Mouse (Mus musculus): ENCODE data around the gene Gm20388. TPM values are rescaled to one million over a fixed set of nuclear protein-coding genes. Genes with fewer than 3 reads are reported as not detected.

Gene Gm20388
- polyA plus RNA-seq, 1 experiment from 2014 or later, result not detected

GRCm38 (mm10) chr8:120487729-120488510, 577.3 kb downstream of the Gm20388 start:
- no peak for ATAC-seq (ENCODE audit: insufficient number of reproducible peaks, low FRiP score, low TSS enrichment, low read depth)

DNA sequence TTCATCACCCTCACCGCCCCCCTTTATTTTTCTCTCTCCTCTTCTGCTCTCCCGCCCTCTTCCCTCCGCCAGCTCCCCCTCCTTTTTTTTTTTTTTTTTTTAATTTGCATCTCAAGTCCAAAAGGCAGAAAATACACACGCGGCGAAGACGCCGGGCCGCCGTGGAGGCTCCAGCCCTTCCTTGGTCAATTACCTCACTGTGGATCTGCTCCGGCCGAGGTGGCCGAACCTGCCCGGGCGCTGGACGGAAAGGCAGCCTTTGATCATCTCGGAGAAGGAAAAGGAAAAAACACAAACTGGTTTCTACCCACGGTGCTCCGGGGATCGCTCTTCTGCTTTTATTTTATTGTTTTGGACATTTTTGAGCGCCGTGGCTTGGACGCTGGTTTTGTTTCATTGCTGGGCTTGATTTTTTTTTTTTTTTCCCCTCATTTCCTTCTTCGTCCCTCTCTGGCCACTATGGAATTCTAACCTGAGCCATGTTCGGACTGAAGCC, 578.0 kb downstream of the Gm20388 start:
- Histone ChIP-seq H3K9me3 (ENCODE audit: control insufficient read depth, low read length) (no peaks in the 10 kb centered on the region), H3K27me3 (ENCODE audit: control insufficient read depth, insufficient read depth, low read length) (no peaks in the 10 kb centered on the region; the same call in none of the 2 replicates), H3K27ac (replicated peaks; ENCODE audit: low read depth, low read length) (no peak overlapping the region), H3K9ac (ENCODE audit: low read length) (peak overlapping the region; percentile 75), H3K4me3 (ENCODE audit: low read depth, low read length) (peak overlapping the region; percentile 71), H3K36me3 (ENCODE audit: control insufficient read depth, insufficient read depth, low read length) (no peaks in the 10 kb centered on the region), H3K4me1 (ENCODE audit: control insufficient read depth, insufficient read depth, low read length) (peaks cover 82% of the 10 kb centered on the region), H3K4me2 (ENCODE audit: low read depth, severe bottlenecking) (peak overlapping the region; percentile 100)
- DNase-seq (ENCODE audit: low spot score) (peak; percentile 46), ATAC-seq (ENCODE audit: insufficient number of reproducible peaks, low FRiP score, low TSS enrichment, low read depth) (no peak)
- WGBS, result under 1% methylated on average over 25 of the region's 25 CpGs

More at GRCm38 (mm10) chr8:120487729-120488510, 577.3 kb downstream of the Gm20388 start:
- Histone ChIP-seq H3K27me3 (ENCODE audit: control insufficient read depth, insufficient read depth, low read length) (no peaks in the 10 kb centered on the region; the same call in none of the 2 replicates), H3K4me2 (ENCODE audit: low read depth, severe bottlenecking) (peak overlapping the region; percentile 100), H3K36me3 (ENCODE audit: control insufficient read depth, insufficient read depth, low read length) (no peaks in the 10 kb centered on the region), H3K4me1 (ENCODE audit: control insufficient read depth, insufficient read depth, low read length) (peaks cover 76% of the 10 kb centered on the region), H3K4me3 (ENCODE audit: low read depth, low read length) (peak overlapping the region; percentile 71), H3K9me3 (ENCODE audit: control insufficient read depth, low read length) (no peaks in the 10 kb centered on the region), H3K27ac (replicated peaks; ENCODE audit: low read depth, low read length) (peak overlapping the region; percentile 76), H3K9ac (ENCODE audit: low read length) (peak overlapping the region; percentile 60)
- DNase-seq (ENCODE audit: low spot score), result peak; percentile 71
- 1% methylated on average over 48 of the region's 55 CpGs for WGBS

- Histone ChIP-seq H3K4me2 (ENCODE audit: low read depth, severe bottlenecking) (peak overlapping the region; percentile 100), H3K27me3 (ENCODE audit: control insufficient read depth, insufficient read depth, low read length) (no peaks in the 10 kb centered on the region; the same call in none of the 2 replicates), H3K4me3 (ENCODE audit: low read depth, low read length) (peak overlapping the region; percentile 71), H3K36me3 (ENCODE audit: control insufficient read depth, insufficient read depth, low read length) (no peaks in the 10 kb centered on the region), H3K4me1 (ENCODE audit: control insufficient read depth, insufficient read depth, low read length) (peaks cover 81% of the 10 kb centered on the region), H3K27ac (replicated peaks; ENCODE audit: low read depth, low read length) (no peak overlapping the region), H3K9me3 (ENCODE audit: control insufficient read depth, low read length) (no peaks in the 10 kb centered on the region), H3K9ac (ENCODE audit: low read length) (peak overlapping the region; percentile 75)
- DNase-seq (ENCODE audit: low spot score) (peak; percentile 57), ATAC-seq (ENCODE audit: insufficient number of reproducible peaks, low FRiP score, low TSS enrichment, low read depth) (no peak)
- under 1% methylated on average over 73 of the region's 73 CpGs for WGBS
Measured at GRCm38 (mm10) chr8:120489142-120489754, 578.6 kb downstream of the Gm20388 start.

- peak overlapping the region; percentile 100 for H3K4me2 ChIP-seq (ENCODE audit: low read depth, severe bottlenecking)
- H3K27ac ChIP-seq (replicated peaks; ENCODE audit: low read depth, low read length), result no peak overlapping the region
- H3K36me3 ChIP-seq (ENCODE audit: control insufficient read depth, insufficient read depth, low read length), result no peaks in the 10 kb centered on the region
- H3K9ac ChIP-seq (ENCODE audit: low read length), result peak overlapping the region; percentile 75
- no peak for ATAC-seq (ENCODE audit: insufficient number of reproducible peaks, low FRiP score, low TSS enrichment, low read depth)
- H3K27me3 ChIP-seq (ENCODE audit: control insufficient read depth, insufficient read depth, low read length), result no peaks in the 10 kb centered on the region; the same call in 1 of the 2 replicates
- peak overlapping the region; percentile 71 for H3K4me3 ChIP-seq (ENCODE audit: low read depth, low read length)
- no peaks in the 10 kb centered on the region for H3K9me3 ChIP-seq (ENCODE audit: control insufficient read depth, low read length)
- WGBS, result 3% methylated on average over 15 of the region's 15 CpGs
- DNase-seq (ENCODE audit: low spot score), result no peak
- peaks cover 81% of the 10 kb centered on the region for H3K4me1 ChIP-seq (ENCODE audit: control insufficient read depth, insufficient read depth, low read length)
Measured at GRCm38 (mm10) chr8:120489771-120490281, 579.2 kb downstream of the Gm20388 start.

DNA sequence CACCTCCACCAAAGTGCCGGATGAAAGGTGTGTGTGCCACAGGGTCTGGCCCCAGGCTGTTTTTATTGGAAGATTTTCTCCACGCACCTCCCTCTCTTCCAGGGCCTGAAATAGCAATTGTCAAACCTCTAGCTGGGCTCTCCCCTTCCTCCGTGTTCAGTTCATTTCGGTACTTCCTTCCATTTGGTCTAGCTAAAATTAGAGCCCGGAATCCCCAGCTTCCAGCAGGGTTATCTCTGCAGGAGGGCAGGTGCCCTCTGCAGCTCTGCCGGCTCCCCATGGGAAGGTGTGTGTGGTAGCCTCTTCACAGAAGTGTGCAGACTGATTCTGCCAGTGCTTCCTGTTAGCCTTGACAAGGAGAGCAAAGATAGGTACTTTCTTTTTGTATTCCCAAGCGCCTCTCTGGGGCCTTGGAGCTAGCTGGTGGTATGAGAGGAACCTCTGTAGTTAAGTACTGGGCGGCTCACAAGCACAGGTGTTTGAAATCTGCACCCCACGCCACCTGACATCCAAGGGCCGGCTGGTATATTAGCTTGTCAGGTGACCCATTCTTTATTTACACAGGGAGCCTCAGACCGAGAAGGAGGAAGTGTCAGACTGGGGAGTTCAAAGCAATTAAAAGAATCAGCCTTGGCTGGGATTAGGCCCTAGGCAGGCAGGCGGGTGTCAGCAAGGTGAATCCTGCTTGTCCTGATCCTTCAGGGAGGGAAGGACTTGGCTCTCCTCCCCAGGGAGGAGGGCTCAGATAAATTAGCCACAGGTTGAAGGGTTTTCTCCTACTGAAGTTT, 579.9 kb downstream of the Gm20388 start:
- H3K27me3 ChIP-seq (ENCODE audit: control insufficient read depth, insufficient read depth, low read length), result no peaks in the 10 kb centered on the region; the same call in 1 of the 2 replicates
- peaks cover 80% of the 10 kb centered on the region for H3K4me1 ChIP-seq (ENCODE audit: control insufficient read depth, insufficient read depth, low read length)
- H3K27ac ChIP-seq (replicated peaks; ENCODE audit: low read depth, low read length), result no peak overlapping the region
- whole genome bisulfite sequencing, result 10% methylated on average over 12 of the region's 12 CpGs
- no peak overlapping the region; the same call in 1 of the 2 replicates for H3K4me3 ChIP-seq (ENCODE audit: low read depth, low read length)
- peak overlapping the region; percentile 100 for H3K4me2 ChIP-seq (ENCODE audit: low read depth, severe bottlenecking)
- H3K9ac ChIP-seq (ENCODE audit: low read length), result no peak overlapping the region
- no peaks in the 10 kb centered on the region for H3K36me3 ChIP-seq (ENCODE audit: control insufficient read depth, insufficient read depth, low read length)
- DNase-seq (ENCODE audit: low spot score) (no peak), ATAC-seq (ENCODE audit: insufficient number of reproducible peaks, low FRiP score, low TSS enrichment, low read depth) (no peak)
- no peaks in the 10 kb centered on the region for H3K9me3 ChIP-seq (ENCODE audit: control insufficient read depth, low read length)

DNA sequence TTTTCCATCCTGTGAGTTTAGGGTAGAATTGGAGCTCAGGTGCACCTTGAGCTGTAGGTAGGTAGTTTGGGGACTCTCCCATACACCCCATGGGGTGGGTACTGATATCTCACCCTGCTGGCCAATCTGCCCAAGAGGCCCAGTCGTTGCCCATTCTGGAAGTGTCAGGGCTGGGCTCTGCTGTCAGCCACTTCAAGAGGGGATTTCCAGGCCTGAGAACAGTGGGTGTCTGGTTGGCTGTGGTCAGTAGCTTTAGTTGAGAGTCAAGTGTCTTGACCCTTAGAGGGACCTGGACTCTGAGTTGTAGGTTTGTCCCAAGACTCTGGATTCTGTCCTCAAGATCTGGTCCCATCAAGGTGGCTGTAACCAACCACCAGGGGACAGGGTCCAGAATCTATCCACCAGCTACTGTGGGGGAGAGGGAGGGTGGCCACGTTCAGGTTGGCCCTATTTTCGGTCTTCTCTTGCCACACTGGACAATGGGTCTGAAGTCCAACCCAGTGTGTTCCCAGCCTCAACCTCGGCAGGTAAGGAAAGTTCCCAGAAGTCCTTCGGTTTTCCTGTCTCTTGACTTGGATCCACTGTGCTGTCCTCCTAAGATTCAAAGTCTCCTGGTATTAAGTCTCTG, 580.6 kb downstream of the Gm20388 start:
- Histone ChIP-seq H3K27me3 (ENCODE audit: control insufficient read depth, insufficient read depth, low read length) (no peaks in the 10 kb centered on the region; the same call in 1 of the 2 replicates), H3K36me3 (ENCODE audit: control insufficient read depth, insufficient read depth, low read length) (no peaks in the 10 kb centered on the region), H3K4me2 (ENCODE audit: low read depth, severe bottlenecking) (0 out of 2 replicates have a peak overlapping the region, but pooled peaks have one; percentile 100), H3K27ac (replicated peaks; ENCODE audit: low read depth, low read length) (no peak overlapping the region), H3K4me3 (ENCODE audit: low read depth, low read length) (no peak overlapping the region), H3K9me3 (ENCODE audit: control insufficient read depth, low read length) (no peaks in the 10 kb centered on the region), H3K4me1 (ENCODE audit: control insufficient read depth, insufficient read depth, low read length) (peaks cover 75% of the 10 kb centered on the region), H3K9ac (ENCODE audit: low read length) (no peak overlapping the region)
- no peak for DNase-seq (ENCODE audit: low spot score)
- WGBS, result 65% methylated on average over 5 of the region's 5 CpGs
- no peak for ATAC-seq (ENCODE audit: insufficient number of reproducible peaks, low FRiP score, low TSS enrichment, low read depth)

DNA sequence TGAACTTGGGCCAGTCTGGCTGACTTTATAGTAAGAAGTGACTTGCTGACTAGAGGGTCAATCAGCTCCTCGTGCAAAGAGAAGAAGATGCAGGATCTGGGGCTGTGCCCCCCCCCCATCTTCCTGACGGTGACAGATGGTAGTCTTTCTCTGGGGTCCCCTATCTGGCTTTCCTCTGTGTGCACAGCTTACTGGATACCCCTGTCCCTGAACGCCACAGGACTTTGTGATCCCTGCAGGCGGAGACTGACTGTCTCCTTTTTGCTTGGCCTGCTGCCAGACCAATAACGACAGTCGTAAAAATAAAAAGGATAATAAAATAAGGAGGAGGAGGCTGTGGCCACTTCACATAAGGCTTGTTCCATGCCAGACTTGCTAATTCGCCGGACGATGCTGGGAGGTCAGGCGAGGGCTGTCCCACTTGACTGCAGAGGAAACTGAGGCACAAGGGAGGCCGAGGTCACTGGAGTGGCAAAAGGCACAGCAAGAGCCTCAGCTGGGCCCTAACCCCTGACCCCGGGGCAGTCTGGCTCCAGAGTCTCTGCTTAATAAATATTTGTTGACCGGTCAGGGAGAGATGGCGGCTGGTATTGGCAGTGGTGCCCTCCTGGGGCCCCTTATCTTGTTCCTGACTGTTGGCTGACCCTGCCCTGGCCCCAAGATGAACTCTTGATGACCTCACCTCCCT, 581.7 kb downstream of the Gm20388 start:
- Histone ChIP-seq H3K4me2 (ENCODE audit: low read depth, severe bottlenecking) (0 out of 2 replicates have a peak overlapping the region, but pooled peaks have one; percentile 18), H3K27me3 (ENCODE audit: control insufficient read depth, insufficient read depth, low read length) (no peaks in the 10 kb centered on the region; the same call in 1 of the 2 replicates), H3K4me1 (ENCODE audit: control insufficient read depth, insufficient read depth, low read length) (peaks cover 70% of the 10 kb centered on the region), H3K4me3 (ENCODE audit: low read depth, low read length) (no peak overlapping the region), H3K9me3 (ENCODE audit: control insufficient read depth, low read length) (no peaks in the 10 kb centered on the region), H3K9ac (ENCODE audit: low read length) (no peak overlapping the region), H3K27ac (replicated peaks; ENCODE audit: low read depth, low read length) (no peak overlapping the region), H3K36me3 (ENCODE audit: control insufficient read depth, insufficient read depth, low read length) (no peaks in the 10 kb centered on the region)
- 9% methylated on average over 14 of the region's 14 CpGs for WGBS
- ATAC-seq (ENCODE audit: insufficient number of reproducible peaks, low FRiP score, low TSS enrichment, low read depth) (no peak), DNase-seq (ENCODE audit: low spot score) (peak; percentile 57)
